8 mouse cellular contexts compared by ENCODE assay signal in genomic region chr5:34183156-34183880, GRCm38 (mm10). TPM values are rescaled to one million over a fixed set of nuclear protein-coding genes. Genes with fewer than 3 reads are reported as not detected.
DNase-seq lines count a peak whose midpoint lies in the region; ATAC-seq and TF ChIP-seq lines count a peak whose summit lies in the region.

No protein-coding gene starts in this region.

- peaks cover 34% of the 10 kb centered on the region for H3K4me1 ChIP-seq in kidney, embryonic 16.5 days (ENCODE audit: insufficient read depth, low read length)
- H3K4me1 ChIP-seq in forebrain, embryonic 10.5 days, result peaks cover 37% of the 10 kb centered on the region

- DNase-seq in layer of hippocampus, adult 2 months (ENCODE audit: low spot score in 2 of 2), result peak in 1 of 2 experiments; percentile 11
- DNase-seq in layer of hippocampus, adult 11-12 months (ENCODE audit: low spot score), result no peak
- DNase-seq in adrenal gland, postnatal 14 days, result peak; percentile 85
- peak; percentile 99 for DNase-seq in heart, adult 11 months
- peak; percentile 88 for DNase-seq in lung, postnatal 25 days (ENCODE audit: low spot score)
- no peak for DNase-seq in forebrain, embryonic 10.5 days (ENCODE audit: extremely low spot score, low spot score)
- DNase-seq in yolk sac, embryonic 10.5 days (ENCODE audit: low spot score), result no peak

- H3K4me2 ChIP-seq in kidney, embryonic 16.5 days (replicated peaks; ENCODE audit: low read depth, low read length), result no peak overlapping the region

- ATAC-seq in kidney, embryonic 16.5 days (ENCODE audit: low FRiP score, low TSS enrichment), result no peak

- TF ChIP-seq CTCF in layer of hippocampus, adult 2 months (conservative IDR thresholded peaks at IDR 0.05), result no peak

- H3K9me3 ChIP-seq in kidney, embryonic 16.5 days (ENCODE audit: low read length), result no peaks in the 10 kb centered on the region
- no peaks in the 10 kb centered on the region for H3K9me3 ChIP-seq in forebrain, embryonic 10.5 days

- H3K27ac ChIP-seq in layer of hippocampus, adult 2 months, result peak overlapping the region; percentile 97
- H3K27ac ChIP-seq in kidney, embryonic 16.5 days (ENCODE audit: low read length), result no peak overlapping the region
- H3K27ac ChIP-seq in forebrain, embryonic 10.5 days, result no peak overlapping the region

- H3K9ac ChIP-seq in kidney, embryonic 16.5 days (replicated peaks; ENCODE audit: low read length), result peak overlapping the region; percentile 31; the same call in 1 of the 2 replicates

- 74% methylated on average over 5 of the region's 5 CpGs for WGBS in kidney, embryonic 16.5 days
- WGBS in forebrain, embryonic 10.5 days, result 88% methylated on average over 5 of the region's 5 CpGs

- no peaks in the 10 kb centered on the region for H3K27me3 ChIP-seq in kidney, embryonic 16.5 days (ENCODE audit: insufficient read depth, low read length)
- peaks cover 16% of the 10 kb centered on the region for H3K27me3 ChIP-seq in forebrain, embryonic 10.5 days (ENCODE audit: poor library complexity, severe bottlenecking)

- H3K36me3 ChIP-seq in kidney, embryonic 16.5 days (ENCODE audit: insufficient read depth, low read length), result peaks cover 24% of the 10 kb centered on the region
- peaks cover 2% of the 10 kb centered on the region for H3K36me3 ChIP-seq in forebrain, embryonic 10.5 days (replicated peaks)

- peak overlapping the region; percentile 9; the same call in 1 of the 2 replicates for H3K4me3 ChIP-seq in layer of hippocampus, adult 2 months
- no peak overlapping the region for H3K4me3 ChIP-seq in kidney, embryonic 16.5 days (ENCODE audit: low read length)
- H3K4me3 ChIP-seq in forebrain, embryonic 10.5 days, result no peak overlapping the region

RNA-seq across cellular contexts. Expression of gene Mxd4, which starts 4.2 kb away (rescaled TPM):
- total RNA-seq in layer of hippocampus, adult 2 months (2021), result 10 to 100 TPM; 84.9 to 94.7 TPM
- total RNA-seq in adrenal gland, postnatal 14 days (2021), result 145 and 158 TPM in 2 replicates
- polyA plus RNA-seq in kidney, embryonic 16.5 days (2015; fragmentation: Nextera tagmentation; extraction: Ambion mirVana), result 50.2 and 50.9 TPM in 2 replicates
- 11.1 and 14.6 TPM in 2 replicates for polyA plus RNA-seq in forebrain, embryonic 10.5 days (2016; fragmentation: Nextera tagmentation; extraction: Ambion mirVana)

RNA-seq across cellular contexts. Expression of gene Haus3, which starts 14.0 kb away (rescaled TPM):
- 1 to 10 TPM; 6.4 to 7.3 TPM for total RNA-seq in layer of hippocampus, adult 2 months (2021)
- total RNA-seq in adrenal gland, postnatal 14 days (2021), result 9.9 and 10.0 TPM in 2 replicates
- 33.7 and 36.0 TPM in 2 replicates for polyA plus RNA-seq in kidney, embryonic 16.5 days (2015; fragmentation: Nextera tagmentation; extraction: Ambion mirVana)
- 53.8 and 59.4 TPM in 2 replicates for polyA plus RNA-seq in forebrain, embryonic 10.5 days (2016; fragmentation: Nextera tagmentation; extraction: Ambion mirVana)

RNA-seq across cellular contexts. Expression of gene Poln, which starts 14.1 kb away (rescaled TPM):
- total RNA-seq in layer of hippocampus, adult 2 months (2021), result 1 to 10 TPM in 1 of 2 experiments, under 1 TPM in 1; 0.61 to 1.0 TPM
- 35.4 and 47.0 TPM in 2 replicates for total RNA-seq in adrenal gland, postnatal 14 days (2021)
- polyA plus RNA-seq in kidney, embryonic 16.5 days (2015; fragmentation: Nextera tagmentation; extraction: Ambion mirVana), result 0.45 and 1.2 TPM in 2 replicates
- 0.77 and 0.89 TPM in 2 replicates for polyA plus RNA-seq in forebrain, embryonic 10.5 days (2016; fragmentation: Nextera tagmentation; extraction: Ambion mirVana)

Comparison
In these comparisons a context has a peak if more than half of its experiments do, and no peak if none do; other contexts are left out.
1. DNase-seq: peak in adrenal gland, postnatal 14 days (single experiment), heart, adult 11 months (single experiment) and lung, postnatal 25 days (single experiment); none in layer of hippocampus, adult 11-12 months (single experiment), forebrain, embryonic 10.5 days (single experiment) and yolk sac, embryonic 10.5 days (single experiment).
2. RNA of gene Poln, which starts 14.1 kb away (total RNA-seq): 35.4 to 47.0 TPM in adrenal gland, postnatal 14 days; 0.61 to 1.0 TPM in layer of hippocampus, adult 2 months; every median in the first group is over 10 times any median in the second.